Mouse (Mus musculus) hindbrain, embryonic 10.5 days (tissue): Measurements from ENCODE around the gene Lum. TPM values are rescaled to one million over a fixed set of nuclear protein-coding genes. Genes with fewer than 3 reads are reported as not detected.

ENCODE experiments used
- DNase-seq: peaks from one replicate; pipeline ENCODE4 v3.0.0-alpha.2; 2017; ENCODE audit warnings: low spot score
- H3K27ac ChIP-seq: fragments of 300-500 bp; sonication (generic); 2 replicates; pipeline ENCODE4 v1.5.1; 2016; ENCODE audit warnings: mild to moderate bottlenecking, moderate library complexity
- H3K27me3 ChIP-seq: fragments of 300-500 bp; sonication (generic); 2 replicates; pipeline ENCODE4 v1.6.1; 2016; ENCODE audit warnings: mild to moderate bottlenecking; ENCODE audit not compliant: poor library complexity, insufficient read depth, severe bottlenecking
- H3K36me3 ChIP-seq: fragments of 300-500 bp; sonication (generic); 2 replicates; pipeline ENCODE4 v1.6.1; 2016; ENCODE audit warnings: mild to moderate bottlenecking, moderate library complexity
- H3K4me1 ChIP-seq: fragments of 300-500 bp; sonication (generic); replicated peaks from 2 replicates; pipeline ENCODE4 v1.6.1; 2016; ENCODE audit warnings: mild to moderate bottlenecking
- H3K4me3 ChIP-seq: fragments of 300-500 bp; sonication (generic); 2 replicates; pipeline ENCODE4 v1.5.1; 2016; ENCODE audit warnings: mild to moderate bottlenecking, moderate library complexity
- H3K9me3 ChIP-seq: fragments of 300-500 bp; sonication (generic); 2 replicates; pipeline ENCODE4 v1.6.1; 2016; ENCODE audit warnings: mild to moderate bottlenecking, moderate library complexity
- WGBS: fragments of 180-500 bp; shearing (Covaris S2); methylation state at CpG from one replicate; pipeline ENCODE4 v1.1.7; 2016; 5-methylcytosine and 5-hydroxymethylcytosine counted together
- polyA plus RNA-seq: library from polyadenylated mRNA; unstranded; fragments of >200 nt; fragmentation: Nextera tagmentation; extraction: Ambion mirVana; gene quantifications from 2 replicates; pipeline ENCODE4 v1.2.1, GENCODE M21; 2016

Gene Lum
- 42.3 and 50.8 TPM in 2 replicates for polyA plus RNA-seq

GRCm38 (mm10) chr10:97564957-97565856 is at the start of gene Lum:
Gene Lum, plus strand, starts transcription at chr10:97565128.
- peak within 1 kb of the TSS; percentile 59 for H3K27ac ChIP-seq
- no peaks in the 10 kb centered on the region for H3K27me3 ChIP-seq
- no peaks in the 10 kb centered on the region for H3K36me3 ChIP-seq
- peak; percentile 42 for DNase-seq
- 64% methylated on average over 10 of the region's 10 CpGs for WGBS
- H3K9me3 ChIP-seq, result no peaks in the 10 kb centered on the region
- 0 out of 2 replicates have a peak, but pooled peaks cover 3% of the 10 kb centered on the region for H3K4me1 ChIP-seq
- no peak within 1 kb of the TSS for H3K4me3 ChIP-seq

- no peaks in the 10 kb centered on the region for H3K36me3 ChIP-seq
- no peaks in the 10 kb centered on the region for H3K27me3 ChIP-seq
- no peaks in the 10 kb centered on the region for H3K9me3 ChIP-seq
- H3K27ac ChIP-seq, result no peak overlapping the region
- H3K4me3 ChIP-seq, result no peak overlapping the region
- no peaks in the 10 kb centered on the region for H3K4me1 ChIP-seq
- no peak for DNase-seq
- WGBS, result 86% methylated on average over 3 of the region's 3 CpGs
These were observed 41.6 kb upstream of the Lum start for GRCm38 (mm10) chr10:97523366-97523765.

GRCm38 (mm10) chr10:97535697-97536096 is 29.2 kb upstream of the Lum start:
- Histone ChIP-seq H3K4me1 (no peaks in the 10 kb centered on the region), H3K4me3 (no peak overlapping the region), H3K36me3 (no peaks in the 10 kb centered on the region), H3K27ac (no peak overlapping the region), H3K9me3 (no peaks in the 10 kb centered on the region), H3K27me3 (no peaks in the 10 kb centered on the region)
- no peak for DNase-seq
- 76% methylated on average over 4 of the region's 4 CpGs for WGBS

- DNase-seq, result no peak
- WGBS, result 70% methylated on average over 2 of the region's 2 CpGs
These were observed 28.0 kb upstream of the Lum start for GRCm38 (mm10) chr10:97536921-97537320.

GRCm38 (mm10) chr10:97538202-97538601 is 26.7 kb upstream of the Lum start:
- no peak for DNase-seq
- no peaks in the 10 kb centered on the region for H3K9me3 ChIP-seq
- no peak overlapping the region for H3K27ac ChIP-seq
- no peak overlapping the region for H3K4me3 ChIP-seq
- 93% methylated on average over 4 of the region's 4 CpGs for WGBS
- H3K27me3 ChIP-seq, result no peaks in the 10 kb centered on the region
- no peaks in the 10 kb centered on the region for H3K4me1 ChIP-seq
- no peaks in the 10 kb centered on the region for H3K36me3 ChIP-seq

More at GRCm38 (mm10) chr10:97536921-97537320, 28.0 kb upstream of the Lum start:
- Histone ChIP-seq H3K36me3 (no peaks in the 10 kb centered on the region), H3K27ac (no peak overlapping the region), H3K4me3 (no peak overlapping the region), H3K4me1 (no peaks in the 10 kb centered on the region), H3K9me3 (no peaks in the 10 kb centered on the region), H3K27me3 (no peaks in the 10 kb centered on the region)

- 88% methylated on average over 1 of the region's 1 CpGs for WGBS
- Histone ChIP-seq H3K4me1 (no peaks in the 10 kb centered on the region), H3K27me3 (no peaks in the 10 kb centered on the region), H3K4me3 (no peak overlapping the region), H3K36me3 (no peaks in the 10 kb centered on the region), H3K27ac (no peak overlapping the region), H3K9me3 (no peaks in the 10 kb centered on the region)
- DNase-seq, result no peak
These were observed 17.2 kb upstream of the Lum start for GRCm38 (mm10) chr10:97547740-97548139.

GRCm38 (mm10) chr10:97567489-97568135 is 2.7 kb downstream of the Lum start:
- no peak for DNase-seq
- Histone ChIP-seq H3K27ac (no peak overlapping the region), H3K4me3 (no peak overlapping the region), H3K4me1 (0 out of 2 replicates have a peak, but pooled peaks cover 3% of the 10 kb centered on the region), H3K36me3 (no peaks in the 10 kb centered on the region), H3K9me3 (no peaks in the 10 kb centered on the region), H3K27me3 (no peaks in the 10 kb centered on the region)
- WGBS, result 63% methylated on average over 8 of the region's 8 CpGs

- no peaks in the 10 kb centered on the region for H3K36me3 ChIP-seq
- 87% methylated on average over 4 of the region's 4 CpGs for WGBS
- no peak overlapping the region for H3K27ac ChIP-seq
- DNase-seq, result no peak
- no peaks in the 10 kb centered on the region for H3K27me3 ChIP-seq
- H3K9me3 ChIP-seq, result no peaks in the 10 kb centered on the region
- no peak overlapping the region for H3K4me3 ChIP-seq
- H3K4me1 ChIP-seq, result no peaks in the 10 kb centered on the region
These were observed 17.8 kb downstream of the Lum start for GRCm38 (mm10) chr10:97582543-97583231.

- no peaks in the 10 kb centered on the region for H3K9me3 ChIP-seq
- H3K4me1 ChIP-seq, result no peaks in the 10 kb centered on the region
- 64% methylated on average over 3 of the region's 3 CpGs for WGBS
- no peak overlapping the region for H3K4me3 ChIP-seq
- H3K36me3 ChIP-seq, result no peaks in the 10 kb centered on the region
- H3K27me3 ChIP-seq, result no peaks in the 10 kb centered on the region
- DNase-seq, result no peak
- no peak overlapping the region for H3K27ac ChIP-seq
These were observed 19.2 kb downstream of the Lum start for GRCm38 (mm10) chr10:97584176-97584575.

GRCm38 (mm10) chr10:97587159-97587558 is 22.2 kb downstream of the Lum start:
- DNase-seq, result no peak
- 89% methylated on average over 5 of the region's 5 CpGs for WGBS
- H3K4me3 ChIP-seq, result no peak overlapping the region

GRCm38 (mm10) chr10:97589574-97589973 is 24.6 kb downstream of the Lum start:
- H3K27ac ChIP-seq, result no peak overlapping the region
- 88% methylated on average over 6 of the region's 6 CpGs for WGBS
- no peak overlapping the region for H3K4me3 ChIP-seq
- no peaks in the 10 kb centered on the region for H3K36me3 ChIP-seq
- DNase-seq, result no peak
- no peaks in the 10 kb centered on the region for H3K4me1 ChIP-seq
- H3K27me3 ChIP-seq, result no peaks in the 10 kb centered on the region
- H3K9me3 ChIP-seq, result no peaks in the 10 kb centered on the region

More at GRCm38 (mm10) chr10:97587159-97587558, 22.2 kb downstream of the Lum start:
- no peaks in the 10 kb centered on the region for H3K9me3 ChIP-seq
- no peaks in the 10 kb centered on the region for H3K36me3 ChIP-seq
- no peak overlapping the region for H3K27ac ChIP-seq
- H3K4me1 ChIP-seq, result no peaks in the 10 kb centered on the region
- H3K27me3 ChIP-seq, result no peaks in the 10 kb centered on the region

- WGBS, result 62% methylated on average over 3 of the region's 3 CpGs
- H3K36me3 ChIP-seq, result no peaks in the 10 kb centered on the region
- H3K27ac ChIP-seq, result no peak overlapping the region
- no peak overlapping the region for H3K4me3 ChIP-seq
- H3K9me3 ChIP-seq, result no peaks in the 10 kb centered on the region
- H3K4me1 ChIP-seq, result no peaks in the 10 kb centered on the region
- no peak for DNase-seq
- H3K27me3 ChIP-seq, result no peaks in the 10 kb centered on the region
These were observed 26.1 kb downstream of the Lum start for GRCm38 (mm10) chr10:97591036-97591435.
